Mouse (Mus musculus): ENCODE results near the gene Plch2. TPM values are rescaled to one million over a fixed set of nuclear protein-coding genes. Genes with fewer than 3 reads are reported as not detected.

The Plch2 gene
- total and polyA plus RNA-seq, 2 experiments from 2014 or later = 17.4 to 42.1 TPM

GRCm38 (mm10) chr4:154967173-154967572 is 89.4 kb downstream of the Plch2 start:
- Histone ChIP-seq H3K9me3 (ENCODE audit: low read length) (no peaks in the 10 kb centered on the region), H3K36me3 (ENCODE audit: insufficient read depth) (peaks cover 31% of the 10 kb centered on the region), H3K27ac (ENCODE audit: low read depth, low read length) (no peak overlapping the region), H3K4me2 (ENCODE audit: low read depth) (no peak overlapping the region), H3K4me3 (ENCODE audit: low read depth, low read length) (no peak overlapping the region), H3K9ac (no peak overlapping the region), H3K27me3 (ENCODE audit: insufficient read depth, low read length) (no peaks in the 10 kb centered on the region), H3K4me1 (ENCODE audit: insufficient read depth) (peaks cover 17% of the 10 kb centered on the region; the same call in 1 of the 2 replicates)
- peak; percentile 73 for DNase-seq
- no peak for ATAC-seq
- 55% methylated on average over 5 of the region's 5 CpGs for WGBS
- TF ChIP-seq CTCF (IDR thresholded peaks at IDR 0.05; ENCODE audit: low read depth) = peak; percentile 64

GRCm38 (mm10) chr4:154965856-154966255 is 90.7 kb downstream of the Plch2 start:
- no peak for TF ChIP-seq CTCF (IDR thresholded peaks at IDR 0.05; ENCODE audit: low read depth)
- no peaks in the 10 kb centered on the region for H3K27me3 ChIP-seq (ENCODE audit: insufficient read depth, low read length)
- peaks cover 21% of the 10 kb centered on the region; the same call in 1 of the 2 replicates for H3K4me1 ChIP-seq (ENCODE audit: insufficient read depth)
- no peak overlapping the region for H3K27ac ChIP-seq (ENCODE audit: low read depth, low read length)
- no peak overlapping the region for H3K9ac ChIP-seq
- no peaks in the 10 kb centered on the region for H3K9me3 ChIP-seq (ENCODE audit: low read length)
- ATAC-seq (no peak), DNase-seq (no peak)
- H3K4me3 ChIP-seq (ENCODE audit: low read depth, low read length) = no peak overlapping the region
- 60% methylated on average over 3 of the region's 3 CpGs for WGBS
- H3K4me2 ChIP-seq (ENCODE audit: low read depth) = no peak overlapping the region
- peaks cover 18% of the 10 kb centered on the region for H3K36me3 ChIP-seq (ENCODE audit: insufficient read depth)

GRCm38 (mm10) chr4:154964581-154965235 is 91.9 kb downstream of the Plch2 start:
- peak overlapping the region; percentile 96 for H3K4me2 ChIP-seq (ENCODE audit: low read depth)
- peak overlapping the region; percentile 92 for H3K27ac ChIP-seq (ENCODE audit: low read depth, low read length)
- peak overlapping the region; percentile 74 for H3K4me3 ChIP-seq (ENCODE audit: low read depth, low read length)
- peaks cover 6% of the 10 kb centered on the region for H3K36me3 ChIP-seq (ENCODE audit: insufficient read depth)
- H3K9ac ChIP-seq = peak overlapping the region; percentile 80
- DNase-seq (peak; percentile 48), ATAC-seq (no peak)
- TF ChIP-seq CTCF (IDR thresholded peaks at IDR 0.05; ENCODE audit: low read depth) = no peak
- no peaks in the 10 kb centered on the region for H3K9me3 ChIP-seq (ENCODE audit: low read length)
- H3K4me1 ChIP-seq (ENCODE audit: insufficient read depth) = peaks cover 27% of the 10 kb centered on the region; the same call in 1 of the 2 replicates
- under 1% methylated on average over 31 of the region's 36 CpGs for WGBS
- H3K27me3 ChIP-seq (ENCODE audit: insufficient read depth, low read length) = no peaks in the 10 kb centered on the region

GRCm38 (mm10) chr4:154963901-154964580 is 92.5 kb downstream of the Plch2 start, which contains the start of gene Pank4:
TSS of gene Pank4 (plus strand) at chr4:154964123.
- Histone ChIP-seq H3K9ac (peak within 1 kb of the TSS; percentile 80), H3K27me3 (ENCODE audit: insufficient read depth, low read length) (no peaks in the 10 kb centered on the region), H3K9me3 (ENCODE audit: low read length) (no peaks in the 10 kb centered on the region), H3K4me1 (ENCODE audit: insufficient read depth) (peaks cover 27% of the 10 kb centered on the region; the same call in 1 of the 2 replicates), H3K4me2 (ENCODE audit: low read depth) (peak within 1 kb of the TSS; percentile 96), H3K27ac (ENCODE audit: low read depth, low read length) (peak within 1 kb of the TSS; percentile 92), H3K4me3 (ENCODE audit: low read depth, low read length) (peak within 1 kb of the TSS; percentile 74), H3K36me3 (ENCODE audit: insufficient read depth) (no peaks in the 10 kb centered on the region)
- peak; percentile 95 for ATAC-seq
- DNase-seq = peak; percentile 93
- WGBS = 2% methylated on average over 65 of the region's 66 CpGs
- no peak for TF ChIP-seq CTCF (IDR thresholded peaks at IDR 0.05; ENCODE audit: low read depth)

GRCm38 (mm10) chr4:154963190-154963836 is 93.3 kb downstream of the Plch2 start:
- peak overlapping the region; percentile 92 for H3K27ac ChIP-seq (ENCODE audit: low read depth, low read length)
- H3K9ac ChIP-seq = peak overlapping the region; percentile 80
- H3K27me3 ChIP-seq (ENCODE audit: insufficient read depth, low read length) = no peaks in the 10 kb centered on the region
- ATAC-seq (no peak), DNase-seq (peak; percentile 50)
- no peaks in the 10 kb centered on the region for H3K36me3 ChIP-seq (ENCODE audit: insufficient read depth)
- peak overlapping the region; percentile 96 for H3K4me2 ChIP-seq (ENCODE audit: low read depth)
- H3K4me1 ChIP-seq (ENCODE audit: insufficient read depth) = peaks cover 31% of the 10 kb centered on the region
- H3K4me3 ChIP-seq (ENCODE audit: low read depth, low read length) = peak overlapping the region; percentile 74
- WGBS = 7% methylated on average over 11 of the region's 11 CpGs
- H3K9me3 ChIP-seq (ENCODE audit: low read length) = no peaks in the 10 kb centered on the region
- TF ChIP-seq CTCF (IDR thresholded peaks at IDR 0.05; ENCODE audit: low read depth) = no peak

- WGBS = 18% methylated on average over 7 of the region's 7 CpGs
- Histone ChIP-seq H3K9me3 (ENCODE audit: low read length) (no peaks in the 10 kb centered on the region), H3K27me3 (ENCODE audit: insufficient read depth, low read length) (no peaks in the 10 kb centered on the region), H3K36me3 (ENCODE audit: insufficient read depth) (no peaks in the 10 kb centered on the region), H3K9ac (peak overlapping the region; percentile 68; the same call in 1 of the 2 replicates), H3K4me1 (ENCODE audit: insufficient read depth) (peaks cover 37% of the 10 kb centered on the region), H3K4me2 (ENCODE audit: low read depth) (peak overlapping the region; percentile 96), H3K4me3 (ENCODE audit: low read depth, low read length) (peak overlapping the region; percentile 74), H3K27ac (ENCODE audit: low read depth, low read length) (no peak overlapping the region)
- DNase-seq = no peak
- no peak for ATAC-seq
- no peak for TF ChIP-seq CTCF (IDR thresholded peaks at IDR 0.05; ENCODE audit: low read depth)
These were observed 93.9 kb downstream of the Plch2 start for GRCm38 (mm10) chr4:154962683-154963082.
